Mouse (Mus musculus) liver (tissue): ENCODE measurements at regions not wholly inside any gene's neighbourhood (a gene's known extent, or its start where the extent isn't known, plus 50 kb on each side); places are given as distances from the start of the nearest gene placed in this dataset.

Experiments
- DNase-seq: peaks from one replicate; pipeline ENCODE4 v3.0.0-alpha.2; 2020; ENCODE audit warnings: mixed read lengths

DNA sequence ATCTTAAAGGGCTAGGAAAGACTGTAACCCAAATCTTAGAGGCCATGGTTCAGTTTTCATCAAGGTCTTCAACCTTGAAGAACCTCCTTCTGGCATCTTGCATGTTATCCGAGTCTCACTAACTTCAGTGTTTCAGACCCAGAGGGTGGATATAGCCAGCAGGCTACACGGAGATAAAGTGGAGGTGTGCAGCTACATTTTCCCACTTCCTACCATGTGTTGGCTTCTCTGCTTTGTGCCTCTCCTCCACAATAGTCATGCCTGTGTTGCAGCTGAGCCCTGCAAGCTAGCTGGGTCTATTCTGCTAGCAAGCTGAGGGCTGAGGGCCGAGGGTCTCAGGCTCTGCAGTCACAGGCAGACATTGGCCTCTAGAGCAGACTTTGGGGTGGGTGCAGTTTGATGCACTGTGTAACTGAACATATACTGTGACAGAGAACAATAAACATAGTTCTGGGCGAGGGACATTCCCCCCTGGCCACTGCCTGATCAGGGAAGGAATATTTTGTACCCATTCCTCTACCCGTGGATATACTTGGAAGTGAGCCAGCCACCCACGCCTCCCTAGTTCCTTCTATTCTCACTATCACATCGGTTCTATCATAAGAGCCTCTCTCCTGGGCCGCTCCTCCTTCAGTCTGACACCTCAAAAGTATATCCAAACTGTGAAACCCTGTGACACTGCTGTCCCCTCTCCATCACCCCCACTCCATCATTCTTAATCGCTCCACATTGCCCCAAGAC lies 152.6 kb upstream of the Mycn start:
- no peak for DNase-seq

DNA sequence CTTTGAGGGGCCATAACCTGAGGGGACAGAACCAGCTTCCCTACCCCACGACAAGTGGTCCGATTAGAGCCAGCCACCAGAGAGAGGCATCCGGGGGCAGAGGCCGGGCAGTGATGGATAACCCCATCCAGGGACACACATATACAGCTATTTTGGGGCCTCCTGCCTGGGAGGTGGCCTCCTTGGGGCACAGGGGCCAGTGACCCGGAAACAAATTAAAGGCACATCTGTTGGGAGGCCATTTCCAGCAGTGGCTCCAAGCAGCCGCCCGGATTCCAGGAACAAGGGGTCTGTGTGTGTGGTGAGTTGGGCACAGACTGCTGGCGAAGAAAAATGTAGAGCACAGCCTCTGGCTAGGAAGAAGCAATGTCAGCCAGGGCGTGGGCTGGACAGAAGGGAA lies 144.2 kb upstream of the Mycn start:
- DNase-seq, result no peak

DNA sequence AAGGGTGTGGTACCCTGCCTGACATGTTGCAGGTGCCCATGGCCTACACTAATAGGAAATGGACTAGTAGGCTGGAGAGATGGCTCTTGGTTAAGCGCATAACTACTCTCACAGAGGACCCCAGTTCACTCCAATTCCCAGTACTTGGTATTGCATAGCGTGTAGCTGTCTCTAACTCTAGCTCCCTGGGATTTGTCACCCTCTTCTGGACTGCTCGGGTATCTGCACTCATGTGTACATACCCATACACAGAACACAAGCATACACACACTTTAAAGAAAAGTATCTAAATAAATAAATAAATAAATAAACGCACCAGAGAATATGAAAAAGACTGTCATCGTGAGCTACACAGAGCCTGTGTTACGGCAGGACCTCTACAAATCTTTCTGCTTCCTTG lies 143.8 kb upstream of the Mycn start:
- DNase-seq, result no peak

DNA sequence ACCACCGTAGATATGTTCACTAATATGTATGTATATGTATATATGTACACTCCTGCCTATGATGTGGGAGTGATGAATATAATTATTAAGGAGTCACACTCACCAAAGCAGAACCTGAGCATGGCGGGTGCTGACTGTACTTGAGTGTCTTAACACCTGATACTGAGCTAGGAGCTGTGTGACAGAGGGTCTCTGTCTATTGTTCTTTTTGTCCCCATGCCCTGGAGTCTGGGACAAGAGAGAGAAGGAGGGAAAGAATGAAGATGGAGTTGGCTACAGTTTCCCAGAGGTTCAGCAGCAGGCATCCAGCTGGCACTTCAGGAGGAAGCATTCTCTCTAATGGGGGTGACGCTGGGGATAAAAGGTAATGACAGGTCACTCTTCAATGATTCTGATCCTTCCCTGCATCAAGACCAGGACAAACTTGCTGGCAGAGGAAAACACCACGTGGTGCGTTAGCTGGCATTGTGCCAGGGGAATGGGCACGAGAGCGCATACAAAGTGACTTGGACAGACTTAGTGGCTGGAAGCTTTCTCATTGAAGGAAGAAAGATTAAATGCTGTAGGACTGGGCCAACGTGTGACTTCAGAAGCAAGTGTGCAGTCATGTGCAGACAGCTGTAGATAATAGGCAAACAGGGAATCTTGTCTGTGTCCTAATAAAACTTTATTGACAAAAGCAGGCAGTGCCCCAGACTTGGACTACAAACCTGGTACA lies 141.8 kb upstream of the Mycn start:
- no peak for DNase-seq

DNA sequence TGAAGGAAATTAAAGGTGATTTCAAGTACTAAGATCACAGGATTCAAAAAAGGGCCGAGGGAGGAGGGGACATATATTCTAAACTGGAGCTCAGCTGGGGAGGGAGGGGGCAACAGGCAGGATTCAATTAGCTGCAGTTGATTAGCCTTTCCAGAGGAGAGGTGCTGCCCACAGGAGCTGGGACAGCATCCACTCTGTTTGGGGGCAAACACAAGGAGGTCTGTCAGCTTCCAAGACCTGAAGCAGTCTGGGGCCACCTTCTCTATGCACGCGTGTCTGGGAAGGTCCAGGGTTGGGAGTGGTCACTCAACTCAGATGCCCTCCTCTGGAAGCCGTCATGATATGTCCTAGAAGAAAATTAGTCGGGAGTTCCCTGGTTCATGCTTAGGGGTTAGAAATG lies 139.1 kb upstream of the Mycn start:
- DNase-seq, result no peak

DNA sequence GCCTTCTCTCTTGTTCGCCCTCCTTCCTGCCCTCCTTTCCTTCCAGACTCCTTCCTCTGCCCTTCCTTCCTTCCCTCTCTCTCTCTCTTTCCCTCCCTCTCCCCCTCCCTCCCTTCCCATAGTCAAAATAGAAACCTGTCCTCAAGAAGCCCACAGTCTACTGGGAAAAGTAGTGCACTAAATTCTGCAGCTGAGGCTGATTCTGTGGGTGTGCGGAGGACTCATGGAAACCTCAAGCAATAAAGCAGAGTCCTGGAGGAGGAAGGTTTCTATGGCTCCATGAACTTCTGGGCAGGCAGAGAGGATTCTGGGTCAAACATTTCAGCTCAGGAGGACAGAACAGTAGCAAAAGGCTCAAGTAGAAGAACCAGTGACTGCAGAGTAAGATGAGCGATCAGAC lies 138.1 kb upstream of the Mycn start:
- no peak for DNase-seq

DNA sequence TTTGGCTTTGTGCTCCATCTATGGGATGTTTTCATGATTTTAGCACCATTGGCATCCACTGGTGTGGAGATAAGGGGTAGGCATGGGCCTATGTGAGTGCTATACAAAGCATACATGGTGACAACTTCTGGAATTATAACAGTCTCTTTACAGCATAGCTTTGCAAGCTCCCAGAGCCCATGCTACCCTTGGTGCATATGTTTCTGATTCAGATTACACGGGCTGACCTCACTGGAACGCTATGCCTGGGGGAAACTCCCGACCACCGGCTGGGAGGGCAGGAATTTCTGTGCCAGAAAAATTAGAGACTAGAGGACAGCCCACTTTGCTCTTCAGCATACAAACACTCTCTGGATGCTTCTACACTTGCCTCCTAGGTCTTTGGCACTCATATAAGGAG lies 136.0 kb upstream of the Mycn start:
- no peak for DNase-seq

DNA sequence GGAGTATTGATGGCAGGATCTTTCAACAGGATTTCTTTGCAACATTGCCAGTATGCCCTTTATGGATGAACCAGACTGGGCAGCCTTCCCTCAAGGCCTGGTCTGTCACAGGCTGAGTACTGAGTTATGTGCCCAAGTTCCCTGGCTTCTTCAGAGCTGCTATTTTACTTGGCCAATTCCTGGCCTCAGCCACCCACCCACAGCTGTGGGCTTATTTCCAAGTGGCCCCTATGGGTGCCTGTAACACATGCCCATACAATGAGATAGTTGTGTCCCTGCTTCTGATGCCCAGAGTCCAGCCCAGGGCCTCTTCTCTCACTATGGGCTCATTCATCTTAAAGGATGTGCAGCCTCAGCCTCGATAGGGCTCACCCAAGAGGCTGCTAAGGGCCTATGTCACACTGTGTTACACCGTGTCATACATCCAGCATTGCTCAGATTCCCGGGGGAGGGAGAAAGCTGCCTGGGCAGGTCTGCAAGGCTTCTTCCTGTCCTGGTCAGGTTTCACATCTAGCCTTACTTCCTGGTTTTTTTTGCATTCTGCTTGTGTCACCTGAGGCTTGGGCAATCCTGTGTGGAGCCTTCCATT lies 135.1 kb upstream of the Mycn start:
- DNase-seq, result no peak

DNA sequence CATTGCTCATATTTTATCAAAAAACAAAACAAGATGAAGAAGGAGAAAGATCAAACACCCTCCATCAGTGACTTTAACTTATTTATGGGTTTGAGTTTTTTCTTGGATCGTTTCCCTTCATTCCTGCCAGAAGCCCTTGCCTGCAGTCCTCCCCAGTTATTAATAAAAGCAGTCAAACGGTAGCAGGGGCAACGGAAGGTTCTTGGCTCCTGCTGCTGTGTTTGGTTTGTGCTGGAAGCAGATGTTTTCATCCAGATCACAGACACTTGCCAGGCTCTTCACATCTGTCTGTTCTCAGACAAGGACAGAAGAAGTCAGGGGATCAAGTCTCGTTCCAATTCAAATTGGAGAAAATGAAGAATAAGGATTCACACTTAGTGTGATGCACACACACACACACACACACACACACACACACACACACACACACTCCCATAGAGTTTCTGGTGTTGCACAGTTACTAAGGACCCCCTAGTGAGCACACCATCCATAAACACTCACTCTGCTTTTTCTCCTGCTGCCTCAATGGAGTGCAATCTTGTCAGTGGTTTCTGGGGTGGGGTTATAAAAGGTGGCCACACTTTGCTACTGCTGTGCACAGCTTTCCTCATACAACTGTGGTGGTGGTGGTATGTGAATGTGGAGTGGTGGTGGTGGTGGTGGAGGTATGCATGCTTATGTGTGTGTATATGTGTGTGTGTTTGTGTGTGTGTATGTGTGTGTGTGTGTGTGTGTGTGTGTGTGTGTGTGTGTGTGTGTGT lies 131.6 kb upstream of the Mycn start:
- no peak for DNase-seq

DNA sequence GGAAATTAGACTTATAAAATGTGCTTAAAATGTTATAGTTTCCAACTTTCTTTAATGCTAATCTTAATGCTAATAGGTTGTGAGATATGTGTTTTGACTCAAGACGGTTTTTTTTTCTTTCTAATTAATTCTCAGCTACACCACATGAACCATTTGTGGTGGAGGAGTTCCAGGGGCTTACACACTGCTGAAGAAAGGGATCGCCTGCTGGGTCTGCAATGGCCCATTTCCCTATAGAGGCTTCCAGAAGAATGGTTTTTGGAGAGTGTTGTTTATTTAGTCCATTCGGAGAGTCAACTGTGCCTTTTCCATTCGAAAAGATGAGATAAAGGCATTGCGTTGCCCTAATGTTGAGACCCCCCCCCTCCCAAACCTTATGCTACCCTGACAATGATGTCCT lies 125.6 kb upstream of the Mycn start:
- DNase-seq, result no peak

DNA sequence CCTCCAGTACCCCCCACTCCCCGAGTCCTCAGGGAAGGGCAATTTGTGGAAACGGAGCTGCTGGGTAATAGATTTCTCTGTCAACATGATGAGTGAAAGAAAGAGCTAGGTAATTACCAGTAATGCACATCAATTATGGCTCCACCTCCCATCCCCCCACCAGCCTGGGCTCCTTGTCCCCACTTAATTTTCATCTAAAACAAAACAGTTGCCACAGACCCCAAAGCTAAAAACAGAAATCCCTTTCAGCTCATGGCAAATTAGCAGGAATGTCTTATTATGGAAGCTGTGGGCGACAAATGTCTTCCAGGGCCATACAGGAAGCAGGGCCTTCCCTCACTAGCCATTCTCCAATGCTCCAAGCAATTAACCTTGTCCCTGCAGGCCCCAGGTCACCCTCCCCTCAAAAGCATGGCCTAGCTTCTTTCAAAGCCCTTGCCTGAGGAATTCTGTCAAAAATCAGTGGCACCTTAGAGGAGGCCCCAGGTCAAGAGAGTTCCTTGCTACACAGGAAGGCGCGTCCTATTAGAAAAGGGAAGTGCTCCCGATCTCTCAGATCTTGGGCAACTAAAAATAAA lies 125.0 kb upstream of the Mycn start:
- no peak for DNase-seq

DNA sequence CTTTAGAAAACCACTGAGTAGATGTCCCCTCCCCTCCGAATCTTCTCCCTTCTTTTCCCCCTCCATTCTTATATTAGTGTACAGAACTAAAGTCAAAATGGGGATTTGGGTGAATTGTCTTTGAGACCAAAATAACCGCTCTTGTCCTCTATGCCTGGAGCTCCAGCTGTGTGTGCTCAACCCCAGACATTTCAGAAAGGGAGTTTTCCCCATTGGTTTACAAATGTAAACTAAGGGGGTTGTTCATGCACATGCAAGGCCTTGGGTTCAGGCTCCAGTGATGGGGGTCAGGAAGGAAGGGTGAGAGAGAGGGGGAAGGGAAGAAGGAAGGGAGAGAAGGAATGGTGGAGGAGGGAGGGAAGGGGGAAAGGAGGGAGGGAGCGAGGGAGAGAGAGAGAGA lies 117.8 kb upstream of the Mycn start:
- DNase-seq, result no peak

DNA sequence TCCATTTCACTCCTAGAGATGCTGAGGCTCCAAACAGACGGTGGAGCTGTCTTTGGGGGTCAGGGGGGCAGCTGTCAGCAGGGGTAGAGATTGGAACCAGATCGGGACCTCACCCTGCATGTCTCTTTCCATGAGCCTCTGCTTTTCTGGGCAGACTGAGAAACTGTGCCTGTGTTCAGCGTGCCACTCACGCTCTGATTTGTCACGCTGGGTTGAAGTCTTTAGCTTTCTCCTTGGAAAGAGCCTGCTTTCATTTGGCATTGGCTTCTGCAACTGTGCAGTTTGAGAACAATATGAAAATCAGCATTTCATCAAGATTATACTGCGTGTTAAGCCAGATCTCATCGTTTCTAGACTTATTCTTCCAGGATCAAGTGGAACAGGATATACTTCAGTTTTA lies 114.5 kb upstream of the Mycn start:
- DNase-seq, result no peak

DNA sequence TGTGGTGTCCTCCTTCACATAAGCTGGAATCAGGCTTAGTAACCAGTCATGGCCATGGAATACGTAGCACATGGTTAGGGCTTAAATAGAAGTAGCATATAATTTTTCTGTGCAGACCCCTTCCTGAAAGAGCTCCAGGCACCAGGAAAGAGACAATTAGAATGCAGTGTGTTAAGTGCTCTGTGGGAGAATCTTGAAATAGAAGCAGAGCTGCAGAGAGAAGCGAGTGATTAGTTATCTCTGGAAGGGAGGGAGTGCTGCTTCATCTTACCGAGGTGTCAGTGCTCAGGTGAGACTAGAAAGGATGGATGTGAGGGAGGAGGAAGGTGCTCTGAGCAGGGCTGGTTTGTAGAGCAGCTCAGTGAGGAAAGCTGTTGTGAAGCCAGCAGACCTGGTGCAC lies 112.9 kb upstream of the Mycn start:
- DNase-seq, result no peak

DNA sequence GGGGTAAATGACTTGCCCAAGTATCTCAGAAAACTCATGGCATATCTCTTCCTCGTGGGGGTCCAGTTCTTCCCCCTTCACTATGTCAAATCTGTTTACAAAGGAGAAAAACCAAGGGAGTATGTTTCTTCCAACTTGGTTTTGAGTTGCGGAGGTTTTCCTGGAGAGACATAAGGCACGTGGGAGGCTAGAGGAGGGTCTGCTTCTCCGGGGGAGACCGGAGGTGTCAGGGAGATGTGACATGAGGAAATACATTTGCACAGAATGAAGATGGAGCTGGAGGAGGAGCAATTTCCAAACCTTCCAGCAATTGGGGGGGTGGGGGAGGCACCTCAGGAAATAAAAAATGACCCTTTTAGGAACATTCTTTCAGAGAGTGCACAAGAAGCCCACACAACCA lies 112.0 kb upstream of the Mycn start:
- no peak for DNase-seq

DNA sequence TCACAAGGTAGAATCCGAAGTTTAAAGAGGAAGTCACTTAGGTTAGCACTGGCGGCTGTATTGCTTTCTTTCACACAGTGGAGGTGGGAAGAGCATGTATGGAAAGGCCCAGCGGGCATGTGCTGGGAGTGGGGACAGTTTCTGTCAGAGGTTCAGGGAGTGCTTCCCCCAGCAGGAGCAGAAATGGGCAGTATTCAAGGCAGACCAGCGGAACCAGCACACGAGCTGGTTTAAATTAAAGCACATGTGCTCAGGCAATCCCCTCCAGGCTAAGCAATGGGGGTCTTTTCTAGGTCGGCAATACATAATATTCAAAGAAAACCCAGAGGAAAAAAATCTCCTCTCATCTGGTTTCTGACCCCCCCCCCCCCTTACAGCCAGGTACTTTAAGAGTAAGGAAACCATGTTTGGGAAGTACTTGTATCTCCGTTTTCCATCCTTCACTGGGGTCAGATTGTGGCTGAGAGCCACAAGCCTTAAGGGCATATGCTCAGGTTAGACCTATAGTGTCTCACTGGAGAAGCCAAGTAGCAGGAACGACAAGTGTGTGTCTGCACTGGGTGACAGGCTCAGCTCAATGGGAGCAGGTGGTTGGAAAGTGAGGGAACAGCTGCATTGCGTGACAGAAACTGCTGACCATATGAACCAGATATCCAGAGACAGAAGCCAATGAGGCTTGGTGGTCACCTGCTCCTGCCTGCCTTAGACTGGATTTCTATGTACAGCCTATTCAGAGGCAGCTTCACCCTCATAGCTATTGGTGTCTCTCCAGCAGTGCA lies 111.3 kb upstream of the Mycn start:
- DNase-seq, result no peak

DNA sequence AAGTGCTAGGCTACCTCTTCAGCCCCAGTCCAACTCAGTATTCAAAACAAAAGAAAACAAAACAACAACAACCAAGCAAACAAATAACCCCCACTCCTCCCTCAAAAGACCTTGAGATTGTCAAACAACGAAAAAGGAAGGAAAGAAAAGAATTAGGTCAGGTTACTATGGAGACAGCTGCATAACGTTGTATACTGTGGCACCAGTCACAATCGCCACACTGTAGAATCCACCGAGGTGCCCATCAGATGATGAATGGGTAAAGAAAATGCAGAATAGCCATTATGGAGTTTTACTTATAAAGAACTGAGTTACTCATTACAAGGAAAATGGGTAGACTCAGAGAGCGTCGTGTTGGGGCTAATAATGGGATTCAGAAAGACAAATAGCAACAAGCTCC lies 110.5 kb upstream of the Mycn start:
- DNase-seq, result no peak

DNA sequence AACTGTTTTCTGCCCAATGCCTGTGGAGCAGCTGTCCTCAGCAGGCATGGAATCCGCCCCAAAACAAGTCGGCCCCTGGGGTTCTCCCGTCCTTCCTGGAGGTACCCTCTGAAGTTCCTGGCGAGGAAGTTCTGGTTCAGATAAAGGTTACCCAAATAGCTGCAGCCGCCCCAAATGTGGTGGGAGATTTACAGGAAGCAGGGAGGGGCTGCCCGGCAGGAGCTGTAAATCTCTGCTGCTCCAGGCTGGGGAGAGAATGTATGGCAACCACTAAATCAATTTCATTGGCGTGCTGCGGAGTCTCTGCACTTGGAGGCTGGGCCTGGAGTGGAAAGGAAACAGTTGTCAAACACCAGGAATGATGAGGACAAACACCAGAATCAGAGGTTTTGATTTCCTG lies 107.9 kb upstream of the Mycn start:
- peak; percentile 22 for DNase-seq

DNA sequence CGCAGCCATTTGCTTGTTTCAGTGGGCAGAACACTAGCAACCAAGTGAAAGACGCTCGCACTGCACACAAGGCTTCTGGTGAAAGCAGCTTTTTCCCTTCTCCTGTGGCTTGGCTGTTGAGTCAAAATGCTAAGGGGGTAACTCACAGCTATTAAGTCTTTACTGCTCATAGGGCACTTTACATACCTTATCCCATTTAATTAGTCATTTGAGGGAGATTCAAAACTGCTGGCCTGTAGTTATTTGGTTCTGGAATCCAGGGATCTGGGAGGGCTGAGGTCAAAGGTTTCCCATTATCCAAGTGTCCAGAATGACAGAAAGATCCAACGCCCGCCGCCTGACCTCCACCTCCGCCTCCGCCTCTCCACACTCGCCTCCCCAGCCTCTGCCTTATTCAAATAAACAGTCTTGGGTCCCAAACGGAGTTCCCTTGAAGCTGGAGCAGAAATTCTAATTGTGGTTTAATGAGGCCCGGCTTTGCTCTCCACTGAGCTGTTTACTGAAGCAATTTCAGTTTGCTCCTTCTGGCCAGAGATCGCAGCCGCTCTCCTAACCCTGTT lies 106.5 kb upstream of the Mycn start:
- DNase-seq, result peak; percentile 16

DNA sequence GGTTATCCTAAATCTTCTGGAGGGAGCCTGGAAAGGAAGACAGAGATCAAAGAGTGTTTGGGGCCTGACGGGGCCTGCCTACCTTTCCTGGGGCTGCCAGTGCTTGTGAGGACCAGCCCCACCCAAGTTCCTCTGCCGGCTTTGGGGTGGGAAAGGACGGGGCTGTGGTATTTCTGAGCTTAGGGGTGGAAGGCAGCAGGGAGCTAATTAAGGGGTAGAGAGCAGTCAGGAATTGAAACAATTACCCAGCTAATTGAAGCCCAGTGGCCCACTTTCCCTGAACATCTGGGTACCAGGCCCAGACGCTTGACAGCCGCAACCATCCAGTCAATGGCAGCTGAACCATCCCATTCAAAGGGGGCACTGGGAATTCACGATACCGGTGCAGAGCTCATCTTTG lies 101.2 kb upstream of the Mycn start:
- no peak for DNase-seq

DNA sequence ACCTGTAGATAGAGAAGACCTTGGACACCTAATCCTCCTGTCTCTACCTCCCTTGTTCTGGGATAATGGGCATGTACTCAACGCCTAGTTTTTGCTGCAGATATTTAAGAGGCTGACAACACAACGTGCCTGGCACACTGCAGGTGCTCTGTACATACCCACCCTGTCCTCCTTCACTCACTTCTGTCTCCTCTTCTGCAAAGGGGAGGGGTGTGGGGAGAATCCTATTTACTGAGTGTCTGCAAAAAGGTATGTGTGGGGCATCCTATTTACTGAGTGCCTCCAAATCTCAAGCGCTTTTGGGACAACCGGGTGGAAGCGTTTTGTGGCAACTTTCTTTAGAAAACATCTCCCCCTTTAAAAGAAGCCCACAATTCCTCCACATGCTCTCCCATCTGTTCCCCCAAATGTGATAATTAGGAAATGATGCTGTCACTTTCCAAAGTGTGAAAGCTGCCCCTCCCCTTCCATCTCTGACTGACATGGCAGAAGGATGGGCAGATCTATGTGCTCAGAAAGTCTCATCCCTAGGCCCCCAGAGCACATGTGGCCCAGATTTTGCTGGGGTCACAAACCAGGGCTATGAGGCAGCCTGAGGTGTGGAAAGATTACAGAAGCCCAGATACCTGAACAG lies 93.5 kb upstream of the Mycn start:
- no peak for DNase-seq

DNA sequence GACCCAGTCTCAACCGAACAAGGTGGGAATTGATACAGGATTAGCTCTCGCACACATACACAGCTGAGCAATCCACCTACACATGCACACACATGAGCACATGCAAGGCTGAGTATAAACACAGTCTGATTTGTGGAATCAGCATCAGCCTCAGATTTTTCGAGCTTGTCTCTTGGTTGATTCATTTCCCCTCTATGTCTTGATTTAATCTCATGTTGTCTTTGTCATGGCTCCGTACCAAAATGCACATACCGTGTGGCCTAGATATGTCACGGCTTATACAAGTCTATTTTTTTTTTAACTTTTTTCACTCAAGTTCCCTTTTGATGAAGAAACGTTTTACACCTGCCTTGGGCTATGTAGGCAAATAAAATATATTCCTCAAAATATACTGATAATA lies 88.6 kb upstream of the Mycn start:
- no peak for DNase-seq
